Mouse (Mus musculus) c-Kit-positive CD71-positive TER-119-negative erythroid progenitor cells, embryonic 14.5 days (primary cell): ENCODE results near the gene Gm5089.

ENCODE experiments used
- DNase-seq: peaks from one replicate; pipeline ENCODE4 v3.0.0-alpha.2; 2013; ENCODE audit warnings: low read depth

Gene Gm5089

GRCm38 (mm10) chr14:122386281-122387130 is 64.4 kb downstream of the Gm5089 start:
- no peak for DNase-seq

- DNase-seq = no peak
These were observed 65.2 kb downstream of the Gm5089 start for GRCm38 (mm10) chr14:122385758-122386157.

GRCm38 (mm10) chr14:122385238-122385534 is 65.7 kb downstream of the Gm5089 start:
- DNase-seq = no peak
